Mouse (Mus musculus) spleen, adult 2 months (tissue): ENCODE measurements around the gene Gm11099.

Source experiments
- CTCF ChIP-seq: fragments of 200-500 bp; IDR thresholded peaks from 2 replicates; pipeline ENCODE4 v1.5.1; 2011; ENCODE audit warnings: mild to moderate bottlenecking, inconsistent platforms; ENCODE audit not compliant: insufficient read depth, insufficient read length, insufficient replicate concordance; ENCODE audit errors: extremely low read depth
- POLR2A ChIP-seq: fragments of 200-500 bp; IDR thresholded peaks from 2 replicates; pipeline ENCODE4 v1.6.1; 2011; ENCODE audit warnings: low read depth, low read length, inconsistent platforms

DNA sequence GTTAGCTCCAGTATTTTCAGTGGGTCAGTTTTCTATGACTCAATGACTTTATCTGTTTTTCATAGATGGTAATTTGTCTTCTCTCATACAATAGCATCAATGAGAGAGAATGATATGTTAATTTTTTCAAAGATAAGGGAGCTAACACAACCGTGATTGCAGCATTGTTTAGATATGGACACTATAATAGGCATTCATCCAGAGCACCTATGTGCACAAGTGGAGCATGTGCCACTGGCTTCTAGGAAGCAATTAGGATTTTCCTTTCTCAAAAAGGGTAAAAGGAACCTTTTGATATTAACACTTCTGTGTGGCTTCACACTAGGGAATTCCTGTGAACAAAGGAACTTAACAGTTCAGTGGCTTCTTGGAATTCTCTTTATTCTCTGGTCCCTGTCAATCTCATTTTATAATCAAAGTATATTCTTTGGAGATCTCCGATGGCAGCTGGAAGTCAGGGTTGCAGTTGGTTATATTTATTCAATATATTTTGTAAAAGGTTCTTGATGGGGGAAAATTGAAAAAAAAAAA is 97.6 kb downstream of the Gm11099 start:
- TF ChIP-seq CTCF (no peak), POLR2A (no peak)
